ENCODE assay signal across 8 mouse cellular contexts in genomic region chr9:119465595-119465994, GRCm38 (mm10). TPM values are rescaled to one million over a fixed set of nuclear protein-coding genes. Genes with fewer than 3 reads are reported as not detected.
DNase-seq lines count a peak whose midpoint lies in the region; ATAC-seq and TF ChIP-seq lines count a peak whose summit lies in the region.
"Had no signal": no experiment of that assay in that cellular context is flagged by ENCODE, and none has a peak within 500 bp of the region (broad histone marks: within the 10 kb centered on the region; RNA-seq: fewer than 3 reads in every experiment).

No protein-coding gene starts in this region.

- H3K36me3 ChIP-seq in kidney, embryonic 14.5 days (ENCODE audit: control insufficient read depth, insufficient read depth, low read length): peaks cover 42% of the 10 kb centered on the region
- H3K36me3 ChIP-seq in hindbrain, embryonic 12.5 days: peaks cover 64% of the 10 kb centered on the region

- no peaks in the 10 kb centered on the region for H3K9me3 ChIP-seq in kidney, embryonic 14.5 days (ENCODE audit: control insufficient read depth, low read length)
- H3K9me3 ChIP-seq in hindbrain, embryonic 12.5 days (replicated peaks): no peaks in the 10 kb centered on the region
- H3K9me3 ChIP-seq: liver, embryonic 13.5 days had no signal

- H3K27me3 ChIP-seq in kidney, embryonic 14.5 days (ENCODE audit: control insufficient read depth, insufficient read depth, low read length): no peaks in the 10 kb centered on the region
- H3K27me3 ChIP-seq in hindbrain, embryonic 12.5 days: no peaks in the 10 kb centered on the region
- H3K27me3 ChIP-seq: liver, embryonic 13.5 days had no signal

- no peak overlapping the region for H3K4me3 ChIP-seq in kidney, embryonic 14.5 days (ENCODE audit: low read length)
- H3K4me3 ChIP-seq in cortical plate, adult 2 months (ENCODE audit: insufficient read depth, low read length): no peak overlapping the region
- H3K4me3 ChIP-seq in hindbrain, embryonic 12.5 days: no peak overlapping the region
- H3K4me3 ChIP-seq: liver, embryonic 13.5 days had no signal

- no peak overlapping the region for H3K9ac ChIP-seq in kidney, embryonic 14.5 days (ENCODE audit: low read depth, low read length)
- no peak overlapping the region for H3K9ac ChIP-seq in hindbrain, embryonic 12.5 days
- H3K9ac ChIP-seq: liver, embryonic 13.5 days had no signal

- no peak for ATAC-seq in kidney, embryonic 14.5 days (ENCODE audit: low FRiP score, low TSS enrichment)
- peak; percentile 63; the same call in 1 of the 2 replicates for ATAC-seq in hindbrain, embryonic 12.5 days (ENCODE audit: low FRiP score)
- ATAC-seq in megakaryocyte-erythroid progenitor cell, adult 5-6 weeks (replicated peaks; ENCODE audit: low FRiP score, low TSS enrichment, poor library complexity, severe bottlenecking): peak; percentile 72

- peak; percentile 43 for TF ChIP-seq CTCF in cortical plate, adult 2 months (IDR thresholded peaks at IDR 0.05; ENCODE audit: extremely low read depth, insufficient read depth, low read length)

- 69% methylated on average over 7 of the region's 7 CpGs for WGBS in kidney, embryonic 14.5 days
- WGBS in hindbrain, embryonic 12.5 days: 59% methylated on average over 7 of the region's 7 CpGs

- no peak for TF ChIP-seq POLR2A in cortical plate, adult 2 months (IDR thresholded peaks at IDR 0.05; ENCODE audit: extremely low read depth, insufficient read depth, low read length)

- H3K4me1 ChIP-seq in kidney, embryonic 14.5 days (ENCODE audit: control insufficient read depth, insufficient read depth, low read length): no peaks in the 10 kb centered on the region
- no peaks in the 10 kb centered on the region for H3K4me1 ChIP-seq in cortical plate, adult 2 months (ENCODE audit: control insufficient read depth, insufficient read depth, low read length)
- H3K4me1 ChIP-seq in hindbrain, embryonic 12.5 days: no peaks in the 10 kb centered on the region

- H3K27ac ChIP-seq in kidney, embryonic 14.5 days (ENCODE audit: low read depth, low read length): no peak overlapping the region
- H3K27ac ChIP-seq in cortical plate, adult 2 months (ENCODE audit: insufficient read depth, low read length): no peak overlapping the region
- H3K27ac ChIP-seq in hindbrain, embryonic 12.5 days: no peak overlapping the region
- H3K27ac ChIP-seq: liver, embryonic 13.5 days had no signal

- peak; percentile 31 for DNase-seq in kidney, adult 11 months
- DNase-seq in ES-CJ7 (ENCODE audit: low read depth, low spot score): peak; percentile 58
- no peak for DNase-seq in spleen, adult 12 weeks (ENCODE audit: low spot score)
- DNase-seq: liver, embryonic 13.5 days had no signal

- H3K4me2 ChIP-seq in kidney, embryonic 14.5 days (replicated peaks; ENCODE audit: low read depth, low read length): no peak overlapping the region
- H3K4me2 ChIP-seq in hindbrain, embryonic 12.5 days (replicated peaks): no peak overlapping the region
- H3K4me2 ChIP-seq: liver, embryonic 13.5 days had no signal

RNA-seq across cellular contexts. Expression of gene Exog, which starts 20.9 kb away (rescaled TPM):
- 21.4 and 27.8 TPM in 2 replicates for polyA plus RNA-seq in kidney, embryonic 14.5 days (2014; fragmentation: Nextera tagmentation; extraction: Ambion mirVana)
- 17.9 and 18.1 TPM in 2 replicates for polyA plus RNA-seq in cortical plate, adult 2 months (2012; rRNA removed)
- 42.7 and 43.7 TPM in 2 replicates for polyA plus RNA-seq in hindbrain, embryonic 12.5 days (2016; fragmentation: Nextera tagmentation; extraction: Ambion mirVana)
- total RNA-seq in megakaryocyte-erythroid progenitor cell, adult 5-6 weeks (2014; fragmentation: Nextera tagmentation): 8.2 and 11.1 TPM in 2 replicates
- 4.4 and 5.1 TPM in 2 replicates for total RNA-seq in megakaryocyte-erythroid progenitor cell, adult 5-6 weeks (2017)
